Mouse (Mus musculus): ENCODE data around the gene Gm29866.
"Not testable (repeated sequence)": the region's sequence is repeated elsewhere in the genome, so short reads cannot be mapped to it uniquely, and the experiment has no call there.

The Gm29866 gene

DNA sequence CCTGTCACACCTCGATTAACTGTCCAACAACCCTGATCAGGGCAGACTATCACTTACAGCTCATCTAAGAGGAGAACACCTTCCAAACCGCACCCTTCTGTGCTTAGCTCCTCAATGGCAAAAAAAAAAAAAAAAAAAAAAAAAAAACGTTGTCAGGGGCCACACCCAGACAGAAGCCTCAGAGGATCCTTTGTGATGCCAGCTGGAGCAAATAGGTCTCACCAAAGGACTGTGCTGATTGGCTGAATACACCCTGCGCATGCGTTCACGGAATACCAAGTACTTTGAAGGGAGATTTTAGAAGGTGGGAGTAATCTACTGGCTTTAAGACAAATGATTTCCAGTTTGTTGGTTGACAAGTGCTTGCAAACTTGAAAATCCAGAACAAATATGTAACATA lies at the start of gene Gm29866:
TSS of gene Gm29866 (minus strand) at position 101 of the 400 bp plus-strand sequence.
- not testable (repeated sequence) for DNase-seq
